Mouse (Mus musculus): Measurements from ENCODE around the gene Itga9. TPM values are rescaled to one million over a fixed set of nuclear protein-coding genes. Genes with fewer than 3 reads are reported as not detected.

Gene Itga9
- polyA plus RNA-seq, 1 experiment from 2014 or later = 3.7 TPM

- H3K4me2 ChIP-seq (ENCODE audit: low read depth, low read length) = no peak overlapping the region
- H3K27ac ChIP-seq (ENCODE audit: low read length) = no peak overlapping the region
- H3K9ac ChIP-seq (ENCODE audit: low read depth, low read length) = no peak overlapping the region
- H3K27me3 ChIP-seq (replicated peaks; ENCODE audit: control insufficient read depth, insufficient read depth, low read length) = no peaks in the 10 kb centered on the region
- WGBS = 72% methylated on average over 6 of the region's 6 CpGs
- H3K36me3 ChIP-seq (ENCODE audit: control insufficient read depth, insufficient read depth, low read length) = no peaks in the 10 kb centered on the region; the same call in 1 of the 2 replicates
- H3K9me3 ChIP-seq (ENCODE audit: control insufficient read depth, low read length) = no peaks in the 10 kb centered on the region
- no peak overlapping the region for H3K4me3 ChIP-seq (ENCODE audit: low read length)
- peaks cover 15% of the 10 kb centered on the region for H3K4me1 ChIP-seq (ENCODE audit: control insufficient read depth, insufficient read depth, low read length)
- no peak for ATAC-seq
These were observed 25.6 kb downstream of the Itga9 start for GRCm38 (mm10) chr9:118631775-118632757.

GRCm38 (mm10) chr9:118632758-118633143, 26.3 kb downstream of the Itga9 start:
- Histone ChIP-seq H3K27ac (ENCODE audit: low read length) (peak overlapping the region; percentile 34; the same call in 1 of the 2 replicates), H3K4me2 (ENCODE audit: low read depth, low read length) (no peak overlapping the region), H3K9ac (ENCODE audit: low read depth, low read length) (no peak overlapping the region), H3K9me3 (ENCODE audit: control insufficient read depth, low read length) (no peaks in the 10 kb centered on the region), H3K4me1 (ENCODE audit: control insufficient read depth, insufficient read depth, low read length) (peaks cover 15% of the 10 kb centered on the region), H3K4me3 (ENCODE audit: low read length) (no peak overlapping the region), H3K36me3 (ENCODE audit: control insufficient read depth, insufficient read depth, low read length) (no peaks in the 10 kb centered on the region; the same call in 1 of the 2 replicates), H3K27me3 (replicated peaks; ENCODE audit: control insufficient read depth, insufficient read depth, low read length) (no peaks in the 10 kb centered on the region)
- ATAC-seq = peak; percentile 36; the same call in 1 of the 2 replicates
- WGBS = 45% methylated on average over 14 of the region's 14 CpGs

GRCm38 (mm10) chr9:118638642-118639210, 32.2 kb downstream of the Itga9 start:
- 77% methylated on average over 5 of the region's 5 CpGs for WGBS
- H3K27me3 ChIP-seq (replicated peaks; ENCODE audit: control insufficient read depth, insufficient read depth, low read length) = no peaks in the 10 kb centered on the region
- peak; percentile 58 for ATAC-seq
- no peak overlapping the region for H3K27ac ChIP-seq (ENCODE audit: low read length)
- no peak overlapping the region for H3K4me2 ChIP-seq (ENCODE audit: low read depth, low read length)
- H3K9me3 ChIP-seq (ENCODE audit: control insufficient read depth, low read length) = no peaks in the 10 kb centered on the region
- no peak overlapping the region for H3K9ac ChIP-seq (ENCODE audit: low read depth, low read length)
- H3K4me1 ChIP-seq (ENCODE audit: control insufficient read depth, insufficient read depth, low read length) = no peaks in the 10 kb centered on the region
- H3K36me3 ChIP-seq (ENCODE audit: control insufficient read depth, insufficient read depth, low read length) = peaks cover 6% of the 10 kb centered on the region
- no peak overlapping the region for H3K4me3 ChIP-seq (ENCODE audit: low read length)

GRCm38 (mm10) chr9:118645698-118646355, 39.3 kb downstream of the Itga9 start:
- no peaks in the 10 kb centered on the region for H3K27me3 ChIP-seq (replicated peaks; ENCODE audit: control insufficient read depth, insufficient read depth, low read length)
- 0 out of 2 replicates have a peak, but pooled peaks cover under 1% of the 10 kb centered on the region for H3K4me1 ChIP-seq (ENCODE audit: control insufficient read depth, insufficient read depth, low read length)
- H3K4me2 ChIP-seq (ENCODE audit: low read depth, low read length) = no peak overlapping the region
- H3K9ac ChIP-seq (ENCODE audit: low read depth, low read length) = no peak overlapping the region
- no peaks in the 10 kb centered on the region for H3K36me3 ChIP-seq (ENCODE audit: control insufficient read depth, insufficient read depth, low read length)
- ATAC-seq = no peak
- H3K27ac ChIP-seq (ENCODE audit: low read length) = no peak overlapping the region
- WGBS = 75% methylated on average over 17 of the region's 17 CpGs
- no peaks in the 10 kb centered on the region for H3K9me3 ChIP-seq (ENCODE audit: control insufficient read depth, low read length)
- H3K4me3 ChIP-seq (ENCODE audit: low read length) = no peak overlapping the region

GRCm38 (mm10) chr9:118647495-118647894, 41.0 kb downstream of the Itga9 start:
- Histone ChIP-seq H3K27me3 (replicated peaks; ENCODE audit: control insufficient read depth, insufficient read depth, low read length) (no peaks in the 10 kb centered on the region), H3K27ac (ENCODE audit: low read length) (no peak overlapping the region), H3K36me3 (ENCODE audit: control insufficient read depth, insufficient read depth, low read length) (no peaks in the 10 kb centered on the region), H3K9me3 (ENCODE audit: control insufficient read depth, low read length) (no peaks in the 10 kb centered on the region), H3K4me3 (ENCODE audit: low read length) (no peak overlapping the region), H3K4me1 (ENCODE audit: control insufficient read depth, insufficient read depth, low read length) (peaks cover 6% of the 10 kb centered on the region; the same call in 1 of the 2 replicates), H3K9ac (ENCODE audit: low read depth, low read length) (no peak overlapping the region), H3K4me2 (ENCODE audit: low read depth, low read length) (no peak overlapping the region)
- 69% methylated on average over 3 of the region's 3 CpGs for WGBS
- ATAC-seq = no peak

- Histone ChIP-seq H3K9ac (ENCODE audit: low read depth, low read length) (no peak overlapping the region), H3K9me3 (ENCODE audit: control insufficient read depth, low read length) (no peaks in the 10 kb centered on the region), H3K27me3 (replicated peaks; ENCODE audit: control insufficient read depth, insufficient read depth, low read length) (no peaks in the 10 kb centered on the region), H3K36me3 (ENCODE audit: control insufficient read depth, insufficient read depth, low read length) (peaks cover 4% of the 10 kb centered on the region; the same call in 1 of the 2 replicates), H3K27ac (ENCODE audit: low read length) (no peak overlapping the region), H3K4me2 (ENCODE audit: low read depth, low read length) (no peak overlapping the region), H3K4me3 (ENCODE audit: low read length) (no peak overlapping the region), H3K4me1 (ENCODE audit: control insufficient read depth, insufficient read depth, low read length) (peaks cover 6% of the 10 kb centered on the region; the same call in 1 of the 2 replicates)
- 40% methylated on average over 4 of the region's 4 CpGs for WGBS
- no peak for ATAC-seq
These were observed 44.5 kb downstream of the Itga9 start for GRCm38 (mm10) chr9:118650976-118651375.

GRCm38 (mm10) chr9:118651939-118652338, 45.4 kb downstream of the Itga9 start:
- Histone ChIP-seq H3K4me1 (ENCODE audit: control insufficient read depth, insufficient read depth, low read length) (peaks cover 6% of the 10 kb centered on the region; the same call in 1 of the 2 replicates), H3K4me2 (ENCODE audit: low read depth, low read length) (no peak overlapping the region), H3K36me3 (ENCODE audit: control insufficient read depth, insufficient read depth, low read length) (peaks cover 4% of the 10 kb centered on the region; the same call in 1 of the 2 replicates), H3K27ac (ENCODE audit: low read length) (no peak overlapping the region), H3K27me3 (replicated peaks; ENCODE audit: control insufficient read depth, insufficient read depth, low read length) (no peaks in the 10 kb centered on the region), H3K4me3 (ENCODE audit: low read length) (no peak overlapping the region), H3K9ac (ENCODE audit: low read depth, low read length) (no peak overlapping the region), H3K9me3 (ENCODE audit: control insufficient read depth, low read length) (no peaks in the 10 kb centered on the region)
- WGBS = 56% methylated on average over 2 of the region's 2 CpGs
- no peak for ATAC-seq

GRCm38 (mm10) chr9:118653436-118653835, 46.9 kb downstream of the Itga9 start:
- H3K27me3 ChIP-seq (replicated peaks; ENCODE audit: control insufficient read depth, insufficient read depth, low read length) = no peaks in the 10 kb centered on the region
- H3K4me3 ChIP-seq (ENCODE audit: low read length) = no peak overlapping the region
- no peak overlapping the region for H3K27ac ChIP-seq (ENCODE audit: low read length)
- no peaks in the 10 kb centered on the region for H3K9me3 ChIP-seq (ENCODE audit: control insufficient read depth, low read length)
- H3K9ac ChIP-seq (ENCODE audit: low read depth, low read length) = no peak overlapping the region
- WGBS = 54% methylated on average over 1 of the region's 1 CpGs
- no peak overlapping the region for H3K4me2 ChIP-seq (ENCODE audit: low read depth, low read length)
- ATAC-seq = no peak
- peaks cover 6% of the 10 kb centered on the region; the same call in 1 of the 2 replicates for H3K4me1 ChIP-seq (ENCODE audit: control insufficient read depth, insufficient read depth, low read length)
- H3K36me3 ChIP-seq (ENCODE audit: control insufficient read depth, insufficient read depth, low read length) = peaks cover 4% of the 10 kb centered on the region; the same call in 1 of the 2 replicates

GRCm38 (mm10) chr9:118654969-118655368, 48.5 kb downstream of the Itga9 start:
- Histone ChIP-seq H3K27ac (ENCODE audit: low read length) (no peak overlapping the region), H3K4me2 (ENCODE audit: low read depth, low read length) (no peak overlapping the region), H3K4me1 (ENCODE audit: control insufficient read depth, insufficient read depth, low read length) (peaks cover 6% of the 10 kb centered on the region; the same call in 1 of the 2 replicates), H3K9ac (ENCODE audit: low read depth, low read length) (no peak overlapping the region), H3K36me3 (ENCODE audit: control insufficient read depth, insufficient read depth, low read length) (peaks cover 4% of the 10 kb centered on the region; the same call in 1 of the 2 replicates), H3K9me3 (ENCODE audit: control insufficient read depth, low read length) (no peaks in the 10 kb centered on the region), H3K27me3 (replicated peaks; ENCODE audit: control insufficient read depth, insufficient read depth, low read length) (no peaks in the 10 kb centered on the region), H3K4me3 (ENCODE audit: low read length) (no peak overlapping the region)
- 31% methylated on average over 6 of the region's 6 CpGs for WGBS
- ATAC-seq = no peak
